Mouse (Mus musculus): ENCODE measurements around the gene Klrd1. TPM values are rescaled to one million over a fixed set of nuclear protein-coding genes. Genes with fewer than 3 reads are reported as not detected.

Klrd1 gene
- polyA plus RNA-seq (2014; fragmentation: Nextera tagmentation; extraction: Ambion mirVana), result not detected in 2 replicates

- Histone ChIP-seq H3K27me3 (ENCODE audit: control insufficient read depth, insufficient read depth, low read length) (no peaks in the 10 kb centered on the region), H3K9ac (ENCODE audit: low read depth, low read length) (no peak within 1 kb of the TSS), H3K36me3 (ENCODE audit: control insufficient read depth, insufficient read depth, low read length) (no peaks in the 10 kb centered on the region), H3K4me1 (ENCODE audit: control insufficient read depth, insufficient read depth, low read length) (no peaks in the 10 kb centered on the region), H3K4me3 (ENCODE audit: low read length) (no peak within 1 kb of the TSS), H3K9me3 (ENCODE audit: control insufficient read depth, low read length) (no peaks in the 10 kb centered on the region), H3K27ac (ENCODE audit: low read depth, low read length) (no peak within 1 kb of the TSS), H3K4me2 (replicated peaks; ENCODE audit: low read depth, low read length) (no peak within 1 kb of the TSS)
- ATAC-seq (ENCODE audit: low FRiP score, low TSS enrichment), result no peak
- WGBS, result 80% methylated on average over 3 of the region's 3 CpGs
These were observed at the start of gene Klrd1 for GRCm38 (mm10) chr6:129591508-129591907. Gene Klrd1 (plus strand): TSS chr6:129591782.

GRCm38 (mm10) chr6:129541931-129542330 lies 49.7 kb upstream of the Klrd1 start:
- ATAC-seq (ENCODE audit: low FRiP score, low TSS enrichment), result no peak
- Histone ChIP-seq H3K4me3 (ENCODE audit: low read length) (no peak overlapping the region), H3K4me2 (replicated peaks; ENCODE audit: low read depth, low read length) (no peak overlapping the region), H3K36me3 (ENCODE audit: control insufficient read depth, insufficient read depth, low read length) (peaks cover 38% of the 10 kb centered on the region), H3K9ac (ENCODE audit: low read depth, low read length) (no peak overlapping the region), H3K27me3 (ENCODE audit: control insufficient read depth, insufficient read depth, low read length) (no peaks in the 10 kb centered on the region), H3K27ac (ENCODE audit: low read depth, low read length) (no peak overlapping the region), H3K4me1 (ENCODE audit: control insufficient read depth, insufficient read depth, low read length) (no peaks in the 10 kb centered on the region), H3K9me3 (ENCODE audit: control insufficient read depth, low read length) (no peaks in the 10 kb centered on the region)
- 87% methylated on average over 9 of the region's 9 CpGs for WGBS

GRCm38 (mm10) chr6:129542540-129542939 lies 49.0 kb upstream of the Klrd1 start:
- WGBS, result 86% methylated on average over 3 of the region's 3 CpGs
- Histone ChIP-seq H3K9ac (ENCODE audit: low read depth, low read length) (no peak overlapping the region), H3K27me3 (ENCODE audit: control insufficient read depth, insufficient read depth, low read length) (no peaks in the 10 kb centered on the region), H3K27ac (ENCODE audit: low read depth, low read length) (no peak overlapping the region), H3K4me3 (ENCODE audit: low read length) (no peak overlapping the region), H3K4me1 (ENCODE audit: control insufficient read depth, insufficient read depth, low read length) (no peaks in the 10 kb centered on the region), H3K4me2 (replicated peaks; ENCODE audit: low read depth, low read length) (no peak overlapping the region), H3K9me3 (ENCODE audit: control insufficient read depth, low read length) (no peaks in the 10 kb centered on the region), H3K36me3 (ENCODE audit: control insufficient read depth, insufficient read depth, low read length) (peaks cover 35% of the 10 kb centered on the region)
- no peak for ATAC-seq (ENCODE audit: low FRiP score, low TSS enrichment)

- Histone ChIP-seq H3K4me1 (ENCODE audit: control insufficient read depth, insufficient read depth, low read length) (no peaks in the 10 kb centered on the region), H3K27me3 (ENCODE audit: control insufficient read depth, insufficient read depth, low read length) (no peaks in the 10 kb centered on the region), H3K9ac (ENCODE audit: low read depth, low read length) (no peak overlapping the region), H3K36me3 (ENCODE audit: control insufficient read depth, insufficient read depth, low read length) (peaks cover 23% of the 10 kb centered on the region), H3K27ac (ENCODE audit: low read depth, low read length) (no peak overlapping the region), H3K4me3 (ENCODE audit: low read length) (no peak overlapping the region), H3K4me2 (replicated peaks; ENCODE audit: low read depth, low read length) (no peak overlapping the region), H3K9me3 (ENCODE audit: control insufficient read depth, low read length) (no peaks in the 10 kb centered on the region)
- 70% methylated on average over 6 of the region's 6 CpGs for WGBS
- ATAC-seq (ENCODE audit: low FRiP score, low TSS enrichment), result peak; percentile 79; the same call in 1 of the 2 replicates
These were observed 47.6 kb upstream of the Klrd1 start for GRCm38 (mm10) chr6:129543709-129544606.

- Histone ChIP-seq H3K27ac (ENCODE audit: low read depth, low read length) (no peak overlapping the region), H3K4me3 (ENCODE audit: low read length) (no peak overlapping the region), H3K9me3 (ENCODE audit: control insufficient read depth, low read length) (no peaks in the 10 kb centered on the region), H3K27me3 (ENCODE audit: control insufficient read depth, insufficient read depth, low read length) (no peaks in the 10 kb centered on the region), H3K4me2 (replicated peaks; ENCODE audit: low read depth, low read length) (no peak overlapping the region), H3K9ac (ENCODE audit: low read depth, low read length) (no peak overlapping the region), H3K36me3 (ENCODE audit: control insufficient read depth, insufficient read depth, low read length) (no peaks in the 10 kb centered on the region; the same call in 1 of the 2 replicates), H3K4me1 (ENCODE audit: control insufficient read depth, insufficient read depth, low read length) (no peaks in the 10 kb centered on the region)
- ATAC-seq (ENCODE audit: low FRiP score, low TSS enrichment), result no peak
- WGBS, result 87% methylated on average over 2 of the region's 2 CpGs
These were observed 44.3 kb upstream of the Klrd1 start for GRCm38 (mm10) chr6:129547277-129547676.

- H3K4me3 ChIP-seq (ENCODE audit: low read length), result no peak overlapping the region
- H3K4me1 ChIP-seq (ENCODE audit: control insufficient read depth, insufficient read depth, low read length), result no peaks in the 10 kb centered on the region
- no peak for ATAC-seq (ENCODE audit: low FRiP score, low TSS enrichment)
- no peak overlapping the region for H3K9ac ChIP-seq (ENCODE audit: low read depth, low read length)
- no peaks in the 10 kb centered on the region for H3K27me3 ChIP-seq (ENCODE audit: control insufficient read depth, insufficient read depth, low read length)
- WGBS, result 67% methylated on average over 3 of the region's 3 CpGs
- no peak overlapping the region for H3K27ac ChIP-seq (ENCODE audit: low read depth, low read length)
- no peak overlapping the region for H3K4me2 ChIP-seq (replicated peaks; ENCODE audit: low read depth, low read length)
- no peaks in the 10 kb centered on the region for H3K36me3 ChIP-seq (ENCODE audit: control insufficient read depth, insufficient read depth, low read length)
- no peaks in the 10 kb centered on the region for H3K9me3 ChIP-seq (ENCODE audit: control insufficient read depth, low read length)
These were observed 43.6 kb upstream of the Klrd1 start for GRCm38 (mm10) chr6:129548009-129548408.

GRCm38 (mm10) chr6:129557298-129558023 lies 34.1 kb upstream of the Klrd1 start:
- no peak overlapping the region for H3K27ac ChIP-seq (ENCODE audit: low read depth, low read length)

GRCm38 (mm10) chr6:129558946-129559640 lies 32.5 kb upstream of the Klrd1 start:
- no peak overlapping the region for H3K4me3 ChIP-seq (ENCODE audit: low read length)
- no peak overlapping the region for H3K9ac ChIP-seq (ENCODE audit: low read depth, low read length)
- no peak overlapping the region for H3K4me2 ChIP-seq (replicated peaks; ENCODE audit: low read depth, low read length)
- H3K9me3 ChIP-seq (ENCODE audit: control insufficient read depth, low read length), result no peaks in the 10 kb centered on the region
- no peaks in the 10 kb centered on the region for H3K36me3 ChIP-seq (ENCODE audit: control insufficient read depth, insufficient read depth, low read length)
- H3K27me3 ChIP-seq (ENCODE audit: control insufficient read depth, insufficient read depth, low read length), result no peaks in the 10 kb centered on the region
- H3K27ac ChIP-seq (ENCODE audit: low read depth, low read length), result no peak overlapping the region
- 0 out of 2 replicates have a peak, but pooled peaks cover 4% of the 10 kb centered on the region for H3K4me1 ChIP-seq (ENCODE audit: control insufficient read depth, insufficient read depth, low read length)
- 17% methylated on average over 12 of the region's 12 CpGs for WGBS
- ATAC-seq (ENCODE audit: low FRiP score, low TSS enrichment), result peak; percentile 86

More at GRCm38 (mm10) chr6:129557298-129558023, 34.1 kb upstream of the Klrd1 start:
- Histone ChIP-seq H3K27me3 (ENCODE audit: control insufficient read depth, insufficient read depth, low read length) (no peaks in the 10 kb centered on the region), H3K9ac (ENCODE audit: low read depth, low read length) (no peak overlapping the region), H3K4me2 (replicated peaks; ENCODE audit: low read depth, low read length) (no peak overlapping the region), H3K9me3 (ENCODE audit: control insufficient read depth, low read length) (no peaks in the 10 kb centered on the region), H3K4me1 (ENCODE audit: control insufficient read depth, insufficient read depth, low read length) (0 out of 2 replicates have a peak, but pooled peaks cover 4% of the 10 kb centered on the region), H3K36me3 (ENCODE audit: control insufficient read depth, insufficient read depth, low read length) (no peaks in the 10 kb centered on the region), H3K4me3 (ENCODE audit: low read length) (no peak overlapping the region)
- ATAC-seq (ENCODE audit: low FRiP score, low TSS enrichment), result peak; percentile 71; the same call in 1 of the 2 replicates

All from kidney, embryonic 14.5 days (tissue).